Mouse (Mus musculus): Measurements from ENCODE around the gene Hrc. TPM values are rescaled to one million over a fixed set of nuclear protein-coding genes. Genes with fewer than 3 reads are reported as not detected.

Gene Hrc
- total RNA-seq, 2 experiments from 2014 or later: 0.20 to 0.46 TPM

DNA sequence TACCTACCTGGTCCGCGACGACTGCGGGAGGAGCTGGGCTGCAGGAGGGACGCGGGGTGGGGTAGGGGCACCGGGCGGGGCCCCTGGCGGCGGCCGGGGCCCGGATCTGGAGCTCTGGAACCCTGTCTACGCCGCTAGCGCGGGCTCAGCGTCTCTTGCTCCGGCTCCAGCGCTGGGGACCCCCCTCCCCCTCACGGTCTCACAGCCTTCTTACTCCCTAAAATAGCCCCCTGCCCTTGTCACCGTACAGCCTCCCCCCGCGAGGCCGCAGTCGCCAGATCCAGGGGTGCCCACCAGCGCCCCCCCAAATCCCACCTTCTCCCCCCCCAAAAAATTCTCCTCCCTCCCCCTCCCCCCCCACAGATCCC lies 31.5 kb downstream of the Hrc start, which contains the start of gene Ppfia3:
Gene Ppfia3, minus strand, starts transcription at position 368 of the 368 bp plus-strand sequence.
- DNase-seq: peak in 1 of 2 experiments; percentile 53

DNA sequence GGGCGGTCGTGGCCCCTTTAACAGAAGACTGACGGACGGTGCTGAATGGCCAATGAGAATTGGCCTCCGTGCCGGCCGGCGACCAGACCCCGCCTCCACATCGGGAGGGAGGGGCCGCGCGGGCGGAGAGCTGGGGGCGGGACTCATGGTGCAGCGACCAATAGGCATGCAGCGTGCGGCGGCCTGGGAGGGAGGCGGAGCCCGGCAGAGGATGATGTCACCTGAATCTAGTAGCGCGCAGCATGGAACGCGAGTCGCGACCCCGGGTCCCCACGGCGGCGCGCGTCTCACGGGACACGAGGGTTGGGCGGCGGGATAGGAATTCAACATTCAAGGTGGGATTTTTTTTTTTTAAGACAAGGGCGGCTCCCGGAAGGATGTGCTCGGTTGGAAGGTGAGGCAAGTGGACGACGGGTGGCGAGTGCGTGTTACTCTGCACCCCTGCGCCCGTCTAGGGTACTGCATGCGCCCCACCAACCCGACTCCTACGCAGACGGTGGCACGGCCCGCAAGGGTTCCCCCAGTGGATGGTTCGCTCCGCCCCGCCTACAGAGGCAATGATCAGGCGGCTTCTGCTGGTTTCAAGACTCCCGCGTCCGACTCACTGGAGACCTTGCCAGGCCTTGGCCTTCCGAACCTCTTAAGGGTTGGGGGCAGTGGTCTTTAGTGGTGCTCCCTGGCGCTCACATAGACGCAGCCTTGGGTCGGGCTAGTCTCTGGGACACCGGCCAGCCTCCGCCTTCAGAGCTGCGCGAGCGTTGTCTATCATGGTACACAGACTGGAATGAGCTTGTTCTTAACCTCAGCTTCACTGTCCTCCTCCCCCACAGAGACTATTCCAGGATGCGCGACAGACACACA lies 32.2 kb downstream of the Hrc start:
- peak; percentile 99 for DNase-seq

DNA sequence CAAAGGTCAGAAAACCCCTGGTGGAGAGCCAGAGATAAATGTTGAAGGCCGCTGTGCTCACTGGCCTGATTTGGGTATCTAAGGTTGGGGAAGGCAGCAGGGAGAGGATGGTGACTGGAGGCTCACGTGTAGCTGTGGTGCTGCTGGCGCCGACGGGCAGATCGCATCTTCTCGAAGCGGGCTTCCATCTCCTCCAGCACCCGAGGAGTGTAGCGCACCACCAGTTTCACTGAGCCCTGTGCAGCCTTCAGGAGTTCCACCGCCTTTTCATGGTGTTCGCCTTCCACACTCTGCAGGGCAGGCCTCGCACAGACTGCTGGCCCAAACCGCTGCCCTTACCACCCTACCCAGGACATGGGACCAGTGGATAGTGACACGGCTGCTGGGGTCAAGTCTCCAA lies 33.1 kb downstream of the Hrc start:
- DNase-seq: no peak

DNA sequence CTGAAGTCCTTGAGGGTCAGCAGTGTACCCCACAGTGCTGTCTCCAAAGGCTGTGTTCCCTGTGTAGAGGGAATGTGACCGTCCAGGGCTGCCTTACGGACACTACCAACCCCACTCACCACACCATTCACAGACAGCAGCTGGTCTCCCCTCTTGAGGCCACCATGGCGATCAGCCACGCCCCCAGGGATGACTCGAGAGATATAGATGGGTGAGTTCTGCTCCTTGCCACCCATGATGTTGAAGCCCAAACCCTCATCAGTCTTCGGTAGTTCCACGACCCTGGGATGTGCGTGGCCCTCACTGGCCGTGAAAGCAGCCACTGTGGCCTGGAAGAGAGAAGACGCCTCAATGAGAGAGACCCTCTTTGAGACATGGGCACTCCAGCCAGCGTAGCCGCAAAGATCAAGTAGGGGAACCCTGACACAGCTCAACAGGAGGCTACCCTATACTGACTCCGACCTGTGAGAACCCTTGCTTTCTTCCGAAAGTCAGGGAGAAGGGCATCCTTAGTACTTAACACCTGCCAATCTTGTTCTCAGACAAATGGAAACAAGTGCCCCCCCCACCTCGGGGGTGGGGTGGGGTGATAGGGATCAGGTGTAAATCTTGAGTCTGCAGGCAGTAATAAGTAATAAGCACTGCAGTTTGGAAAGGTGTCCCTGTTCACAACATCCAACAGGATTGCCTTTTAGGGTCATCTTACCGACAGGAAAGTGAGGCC lies 34.1 kb downstream of the Hrc start:
- no peak for DNase-seq

DNA sequence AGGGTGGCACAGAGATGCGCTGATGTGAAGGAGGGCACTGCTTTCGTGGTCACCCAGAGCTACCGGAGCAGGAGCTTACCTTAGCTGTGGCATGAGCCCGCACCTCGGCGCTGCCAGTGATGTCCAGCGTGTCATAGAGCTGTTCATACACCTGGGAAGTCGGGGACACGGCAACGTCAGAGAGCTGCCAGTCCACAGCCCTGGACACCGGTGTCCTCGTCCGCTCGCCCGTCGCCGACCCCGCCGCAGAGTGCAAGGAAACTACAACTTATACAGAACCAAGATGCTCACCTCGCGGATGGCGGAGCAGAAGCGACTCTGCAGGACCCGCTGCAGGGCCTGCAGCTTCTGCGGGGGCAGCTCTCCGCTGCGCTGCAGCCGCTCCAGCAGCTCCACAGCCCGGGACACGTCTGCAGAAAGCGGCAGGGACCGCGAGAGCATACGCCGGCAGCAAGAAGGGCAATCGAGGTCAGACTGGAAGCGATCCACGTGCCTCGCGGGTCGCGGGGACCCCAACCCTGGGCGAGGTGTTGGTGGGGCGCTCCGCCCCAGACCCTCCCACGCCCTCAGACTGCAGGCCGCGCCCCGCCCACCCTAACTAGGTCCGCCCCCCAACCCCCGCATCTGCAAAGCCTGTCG lies 34.9 kb downstream of the Hrc start:
- DNase-seq: no peak

DNA sequence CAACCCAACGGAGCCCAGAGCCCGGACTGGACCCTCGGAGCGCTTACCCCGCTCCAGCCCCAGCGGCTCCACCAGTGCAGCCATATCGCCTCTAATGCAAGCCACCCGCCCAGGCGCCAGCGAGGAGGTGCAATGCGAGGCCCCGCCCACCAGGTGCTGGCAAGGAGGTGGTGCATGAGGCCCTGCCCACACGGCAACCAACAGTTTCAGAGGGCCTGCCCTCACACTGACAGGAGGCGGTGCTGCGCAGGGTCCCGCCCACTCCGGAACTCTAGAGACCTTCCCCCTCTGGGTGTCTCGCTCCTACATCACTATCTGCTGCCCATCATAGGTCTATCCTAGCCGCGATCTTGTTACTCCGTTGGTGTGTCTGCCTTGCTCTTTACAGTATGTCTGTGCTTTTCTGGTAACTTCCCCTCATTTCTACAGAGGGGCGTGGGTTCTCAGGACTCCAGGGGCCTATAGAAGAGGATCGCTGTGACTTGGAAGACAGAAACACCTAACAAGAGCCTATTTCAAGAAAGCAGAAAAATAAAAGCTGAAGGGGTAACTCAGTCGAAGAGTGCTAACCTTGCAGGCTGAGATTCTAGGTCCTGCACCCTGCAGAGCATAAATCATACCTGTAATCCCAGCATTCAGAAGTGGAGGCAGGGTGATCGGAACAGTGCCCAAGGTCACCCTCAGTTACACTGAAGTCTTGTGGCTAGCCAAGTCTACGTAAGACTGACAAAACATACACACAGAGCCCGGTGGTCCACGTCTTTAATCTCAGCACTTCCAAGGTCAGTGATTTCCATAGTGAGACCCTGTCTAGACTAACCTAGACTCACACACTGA lies 35.6 kb downstream of the Hrc start, which contains the start of gene Lin7b:
Gene Lin7b, minus strand, starts transcription at position 109 of the 837 bp plus-strand sequence.
- peak; percentile 90 to 94 for DNase-seq

DNA sequence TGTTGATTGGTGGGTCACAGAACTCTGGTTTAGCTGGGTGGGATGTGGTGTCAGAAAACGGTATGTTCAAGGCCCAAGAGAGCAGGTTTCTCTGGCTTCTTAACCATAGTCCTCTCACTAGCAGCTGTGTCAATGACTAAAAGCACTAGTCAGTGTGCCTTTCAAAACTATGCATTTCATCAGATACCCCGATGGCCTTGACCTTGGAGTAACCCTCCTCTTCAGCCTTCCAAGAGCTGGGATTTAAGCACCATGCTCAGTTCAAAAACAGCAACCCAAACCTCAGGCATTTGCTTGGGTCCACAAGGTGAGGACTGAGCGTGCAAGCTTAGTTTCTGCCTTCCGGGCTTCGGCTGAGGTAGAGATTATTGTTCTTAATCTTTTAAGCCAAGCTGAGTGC lies 37.3 kb downstream of the Hrc start:
- DNase-seq: no peak

DNA sequence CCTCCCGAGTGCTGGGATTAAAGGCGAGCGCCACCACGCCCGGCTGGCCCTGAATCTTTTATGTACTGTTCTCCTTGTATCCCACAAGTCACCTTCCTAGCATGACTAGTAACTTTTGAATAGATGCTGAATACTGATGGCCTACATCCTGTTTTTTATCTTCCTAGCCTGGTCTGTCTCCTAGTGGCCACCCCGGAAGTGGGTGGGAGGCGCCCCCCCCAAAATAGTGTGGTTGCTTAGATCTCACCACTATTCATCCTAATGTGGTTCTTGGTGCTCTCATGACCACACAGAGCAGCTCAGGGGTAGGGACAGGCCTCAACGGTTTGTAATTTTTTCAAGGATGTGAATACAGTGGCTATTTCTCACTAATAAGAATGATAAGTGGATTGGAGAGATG lies 39.5 kb downstream of the Hrc start:
- no peak for DNase-seq

DNA sequence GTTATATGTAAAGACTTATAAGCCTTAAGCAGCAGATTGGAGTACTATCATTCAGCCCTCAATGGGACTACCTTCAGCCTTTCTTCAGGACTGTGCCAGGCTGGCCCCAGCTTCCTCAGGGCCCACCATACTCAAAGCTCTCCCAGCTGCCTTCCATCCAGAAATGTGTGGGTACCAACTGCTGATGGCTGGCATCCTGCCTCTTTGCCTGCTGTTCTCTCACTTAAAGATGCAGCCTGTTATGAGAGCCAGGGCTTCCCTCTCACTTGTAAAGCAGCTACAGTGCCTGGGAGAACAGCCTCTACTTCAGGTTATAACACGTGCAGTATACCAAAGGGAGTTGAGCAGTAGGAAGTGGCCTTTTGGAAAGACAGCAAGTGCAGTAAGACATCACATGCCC lies 41.0 kb downstream of the Hrc start:
- no peak for DNase-seq

DNA sequence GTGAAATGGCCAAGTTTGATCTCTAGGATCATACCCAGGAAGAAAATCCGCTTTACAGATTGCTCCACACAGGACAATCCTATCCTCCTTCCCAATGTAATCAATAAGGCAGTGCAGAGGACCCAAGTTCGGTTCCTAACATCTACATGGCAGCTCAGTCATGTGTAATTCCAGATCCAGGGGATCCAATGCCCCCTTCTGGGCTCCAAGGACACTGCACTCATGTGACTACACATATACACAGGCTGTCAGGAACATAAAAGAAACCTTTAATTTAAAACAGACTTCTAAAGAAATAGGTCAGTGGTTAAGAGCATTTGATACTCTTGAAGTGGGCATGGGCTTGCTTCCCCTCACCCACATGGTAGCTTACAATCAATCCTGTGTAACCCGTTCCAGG lies 51.0 kb downstream of the Hrc start:
- DNase-seq: no peak

Other genes with a start within 250 kb of the Hrc start
- gene Rcn3, start 243.1 kb upstream of the Hrc start, total RNA-seq (2021): 1 to 10 TPM; 6.2 to 6.9 TPM
- gene Fcgrt, start 231.4 kb upstream of the Hrc start, total RNA-seq (2021): 10 to 100 TPM; 16.7 to 18.5 TPM
- gene Rps11, start 210.9 kb upstream of the Hrc start, total RNA-seq (2021): 100 to 1,000 TPM; 408 to 432 TPM
- gene Rpl13a, start 206.5 kb upstream of the Hrc start, total RNA-seq (2021): 100 to 1,000 TPM; 788 to 817 TPM
- under 1 TPM in 1 of 2 experiments, not detected in 1; 0.50 TPM for gene Gm45713, start 199.1 kb upstream of the Hrc start, total RNA-seq (2021)
- 10 to 100 TPM in 1 of 2 experiments, 1 to 10 TPM in 1; 7.0 to 10.1 TPM for gene Flt3l, start 198.9 kb upstream of the Hrc start, total RNA-seq (2021)
- gene Pih1d1, start 181.0 kb upstream of the Hrc start, total RNA-seq (2021): 10 to 100 TPM; 44.5 to 46.8 TPM
- gene Aldh16a1, start 180.7 kb upstream of the Hrc start, total RNA-seq (2021): 10 to 100 TPM; 10.5 to 18.0 TPM
- 1,000 to 10,000 TPM; 1,360 to 1,418 TPM for gene Slc17a7, start 171.3 kb upstream of the Hrc start, total RNA-seq (2021)
- gene Gfy, start 155.7 kb upstream of the Hrc start, total RNA-seq (2021): under 1 TPM; 0.17 to 0.28 TPM
- gene Pth2, start 154.3 kb upstream of the Hrc start, total RNA-seq (2021): not detected
- 1 to 10 TPM; 2.0 to 3.3 TPM for gene Ccdc155, start 130.4 kb upstream of the Hrc start, total RNA-seq (2021)
- gene Dkkl1, start 123.1 kb upstream of the Hrc start, total RNA-seq (2021): 1 to 10 TPM; 1.4 to 2.3 TPM
- gene Tead2, start 119.5 kb upstream of the Hrc start, total RNA-seq (2021): 1 to 10 TPM; 2.6 to 7.8 TPM
- gene Cd37, start 96.2 kb upstream of the Hrc start, total RNA-seq (2021): 1 to 10 TPM; 1.9 to 4.8 TPM
- 1 to 10 TPM; 2.0 to 2.8 TPM for gene Slc6a16, start 94.2 kb upstream of the Hrc start, total RNA-seq (2021)
- gene Slc6a21, start 57.8 kb upstream of the Hrc start, total RNA-seq (2021): not detected
- 10 to 100 TPM; 12.9 to 14.8 TPM for gene Trpm4, start 1.5 kb upstream of the Hrc start, total RNA-seq (2021)
- gene Ppfia3, start 31.7 kb downstream of the Hrc start, total RNA-seq (2021): 100 to 1,000 TPM; 126 to 128 TPM
- gene Lin7b, start 35.3 kb downstream of the Hrc start, total RNA-seq (2021): 100 to 1,000 TPM; 133 to 154 TPM
- gene Snrnp70, start 60.5 kb downstream of the Hrc start, total RNA-seq (2021): 100 to 1,000 TPM; 379 to 450 TPM
- gene Kcna7, start 70.4 kb downstream of the Hrc start, total RNA-seq (2021): not detected
- under 1 TPM; 0.17 to 0.18 TPM for gene Ntf5, start 78.4 kb downstream of the Hrc start, total RNA-seq (2021)
- not detected for gene Lhb, start 85.5 kb downstream of the Hrc start, total RNA-seq (2021)
- 10 to 100 TPM; 14.5 to 18.6 TPM for gene Gys1, start 99.6 kb downstream of the Hrc start, total RNA-seq (2021)
- gene Ruvbl2, start 102.8 kb downstream of the Hrc start, total RNA-seq (2021): 10 to 100 TPM; 33.0 to 39.9 TPM
- gene Ftl1, start 124.6 kb downstream of the Hrc start, total RNA-seq (2021): 100 to 1,000 TPM; 187 to 197 TPM
- 10 to 100 TPM; 73.5 to 80.8 TPM for gene Bax, start 131.6 kb downstream of the Hrc start, total RNA-seq (2021)
- not detected for gene Tulp2, start 146.6 kb downstream of the Hrc start, total RNA-seq (2021)
- gene Gm45808, start 151.5 kb downstream of the Hrc start, total RNA-seq (2021): 1 to 10 TPM in 1 of 2 experiments, not detected in 1; 2.5 TPM
- gene Dhdh, start 153.5 kb downstream of the Hrc start, total RNA-seq (2021): 1 to 10 TPM; 3.1 to 3.9 TPM
- gene Nucb1, start 175.1 kb downstream of the Hrc start, total RNA-seq (2021): 10 to 100 TPM; 94.0 to 98.0 TPM
- 10 to 100 TPM; 17.4 to 20.0 TPM for gene Ppp1r15a, start 191.0 kb downstream of the Hrc start, total RNA-seq (2021)
- under 1 TPM; 0.77 to 0.86 TPM for gene Plekha4, start 191.0 kb downstream of the Hrc start, total RNA-seq (2021)
- under 1 TPM in 1 of 2 experiments, not detected in 1; 0.28 TPM for gene Hsd17b14, start 219.6 kb downstream of the Hrc start, total RNA-seq (2021)
- 10 to 100 TPM; 23.5 to 29.9 TPM for gene Bcat2, start 234.9 kb downstream of the Hrc start, total RNA-seq (2021)